Mouse (Mus musculus): Measurements from ENCODE around the gene Bhlhe40. TPM values are rescaled to one million over a fixed set of nuclear protein-coding genes. Genes with fewer than 3 reads are reported as not detected.

Gene Bhlhe40
- 12.3 TPM for polyA plus RNA-seq (2014; fragmentation: Illumina TruSeq; extraction: RNeasy Lipid Tissue Mini Kit (QIAGEN cat#74804))

DNA sequence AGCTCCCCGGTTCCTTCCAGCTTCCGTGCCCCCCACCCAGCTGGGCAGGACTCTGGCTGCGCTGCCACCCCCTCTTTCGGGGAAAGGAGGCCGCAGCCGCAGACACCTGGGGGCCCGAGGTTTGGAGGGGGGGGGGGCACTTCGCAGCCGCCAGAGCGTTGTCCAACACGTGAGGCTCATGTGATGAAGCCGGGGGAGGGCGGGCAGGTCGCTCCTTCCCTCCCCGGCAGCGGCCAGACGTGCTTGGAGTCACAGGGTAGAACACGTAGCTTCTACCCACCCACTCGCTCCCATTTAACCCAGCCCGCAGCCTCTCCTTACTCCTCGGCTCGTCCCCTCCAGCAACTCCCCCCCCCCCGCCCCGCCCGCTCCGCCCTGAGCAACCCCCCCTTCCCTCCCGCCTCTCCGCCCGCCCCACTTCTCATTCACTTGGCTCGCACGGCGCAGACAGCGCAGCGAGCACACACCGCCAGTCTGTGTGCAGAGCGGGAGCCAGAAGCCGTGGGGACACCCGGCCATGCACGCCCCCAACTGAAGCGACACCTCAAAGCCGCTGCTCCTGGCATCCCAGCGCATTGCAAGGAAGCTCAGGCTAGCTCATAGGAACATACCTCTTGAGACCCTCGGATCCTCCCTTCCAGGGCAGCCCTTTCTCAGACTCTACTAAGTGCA, at the start of gene Bhlhe40:
Bhlhe40 (plus strand) TSS at position 424 of the 672 bp plus-strand sequence.

Other genes with a start within 250 kb of the Bhlhe40 start
- gene Arl8b, start 122.5 kb downstream of the Bhlhe40 start, polyA plus RNA-seq (2014; fragmentation: Illumina TruSeq; extraction: RNeasy Lipid Tissue Mini Kit (QIAGEN cat#74804)), result 309 TPM
- 112 TPM for gene Edem1, start 168.0 kb downstream of the Bhlhe40 start, polyA plus RNA-seq (2014; fragmentation: Illumina TruSeq; extraction: RNeasy Lipid Tissue Mini Kit (QIAGEN cat#74804))

Measured in ovary, adult 10 weeks (tissue).